24 mouse cellular contexts compared by ENCODE assay signal in genomic region chr5:101326122-101326521, GRCm38 (mm10).
DNase-seq lines count a peak whose midpoint lies in the region; ATAC-seq lines count a peak whose summit lies in the region.
"Had no signal": no experiment of that assay in that cellular context is flagged by ENCODE, and none has a peak within 500 bp of the region (broad histone marks: within the 10 kb centered on the region; RNA-seq: fewer than 3 reads in every experiment).

No protein-coding gene starts in this region.

- H3K9me3 ChIP-seq in embryonic facial prominence, embryonic 11.5 days (replicated peaks; ENCODE audit: control insufficient read depth, low read length) = no peaks in the 10 kb centered on the region
- H3K9me3 ChIP-seq in embryonic facial prominence, embryonic 10.5 days = no peaks in the 10 kb centered on the region
- no peaks in the 10 kb centered on the region for H3K9me3 ChIP-seq in kidney, embryonic 15.5 days (replicated peaks)
- H3K9me3 ChIP-seq: embryonic facial prominence, embryonic 15.5 days; forebrain, embryonic 15.5 days; heart, embryonic 15.5 days; hindbrain, embryonic 13.5 days had no signal

- no peak overlapping the region for H3K9ac ChIP-seq in embryonic facial prominence, embryonic 11.5 days (replicated peaks; ENCODE audit: low read length)
- H3K9ac ChIP-seq in kidney, embryonic 15.5 days = no peak overlapping the region
- H3K9ac ChIP-seq: embryonic facial prominence, embryonic 15.5 days; forebrain, embryonic 15.5 days; heart, embryonic 15.5 days; hindbrain, embryonic 13.5 days had no signal

- H3K27me3 ChIP-seq in embryonic facial prominence, embryonic 11.5 days (ENCODE audit: control insufficient read depth, insufficient read depth, low read length) = no peaks in the 10 kb centered on the region
- peaks cover 66% of the 10 kb centered on the region for H3K27me3 ChIP-seq in embryonic facial prominence, embryonic 10.5 days (replicated peaks; ENCODE audit: low read depth, poor library complexity, severe bottlenecking)
- H3K27me3 ChIP-seq in kidney, embryonic 15.5 days = peaks cover 49% of the 10 kb centered on the region
- H3K27me3 ChIP-seq: heart, embryonic 15.5 days had no signal

- no peak overlapping the region for H3K27ac ChIP-seq in embryonic facial prominence, embryonic 11.5 days (replicated peaks; ENCODE audit: low read depth, low read length)
- H3K27ac ChIP-seq in embryonic facial prominence, embryonic 10.5 days (replicated peaks) = no peak overlapping the region
- no peak overlapping the region for H3K27ac ChIP-seq in kidney, embryonic 15.5 days
- H3K27ac ChIP-seq: embryonic facial prominence, embryonic 15.5 days; forebrain, embryonic 15.5 days; heart, embryonic 15.5 days; hindbrain, embryonic 13.5 days; hindbrain, postnatal 0 days had no signal

- H3K4me2 ChIP-seq in embryonic facial prominence, embryonic 11.5 days (ENCODE audit: low read depth, low read length) = no peak overlapping the region
- H3K4me2 ChIP-seq in kidney, embryonic 15.5 days = no peak overlapping the region
- H3K4me2 ChIP-seq: embryonic facial prominence, embryonic 15.5 days; forebrain, embryonic 15.5 days; heart, embryonic 11.5 days; heart, embryonic 15.5 days; hindbrain, embryonic 13.5 days had no signal

- 71% methylated on average over 4 of the region's 4 CpGs for WGBS in embryonic facial prominence, embryonic 11.5 days
- WGBS in embryonic facial prominence, embryonic 10.5 days = 56% methylated on average over 4 of the region's 4 CpGs
- 51% methylated on average over 4 of the region's 4 CpGs for WGBS in kidney, embryonic 15.5 days

- peak; percentile 9 for DNase-seq in embryonic facial prominence, embryonic 11.5 days (ENCODE audit: low spot score)
- no peak for DNase-seq in embryonic facial prominence, embryonic 10.5 days (ENCODE audit: low spot score)
- DNase-seq in 3T3-L1 (ENCODE audit: low read depth, low spot score) (peak; percentile 27), R1 (ENCODE audit: low read depth, low spot score) (peak; percentile 39)
- DNase-seq in embryo, embryonic 10.5 days (ENCODE audit: low spot score) = peak; percentile 18
- no peak for DNase-seq in left cerebral cortex, adult 11 months (ENCODE audit: low spot score)
- DNase-seq in layer of hippocampus, postnatal 36 days = no peak
- DNase-seq: adrenal gland, adult 8-10 months; cerebellum, adult 11-12 months; cerebellum, adult 9-10 months; cerebellum, postnatal 25 days; gastrocnemius, postnatal 36 days; heart, adult 11 months; heart, postnatal 14 days; kidney, adult 11 months had no signal

- H3K4me3 ChIP-seq in embryonic facial prominence, embryonic 11.5 days (ENCODE audit: low read depth, low read length) = no peak overlapping the region
- H3K4me3 ChIP-seq in embryonic facial prominence, embryonic 10.5 days = no peak overlapping the region
- no peak overlapping the region for H3K4me3 ChIP-seq in kidney, embryonic 15.5 days (replicated peaks)
- H3K4me3 ChIP-seq: embryonic facial prominence, embryonic 15.5 days; erythroblast, embryonic 14.5 days; forebrain, embryonic 15.5 days; heart, embryonic 15.5 days; hindbrain, embryonic 13.5 days had no signal

- no peak for ATAC-seq in embryonic facial prominence, embryonic 11.5 days (replicated peaks; ENCODE audit: insufficient number of reproducible peaks, low FRiP score, low TSS enrichment, low read depth)
- no peak for ATAC-seq in kidney, embryonic 15.5 days (replicated peaks; ENCODE audit: low FRiP score)
- ATAC-seq: forebrain, embryonic 15.5 days; hindbrain, postnatal 0 days; Patski had no signal

- no peaks in the 10 kb centered on the region for H3K36me3 ChIP-seq in embryonic facial prominence, embryonic 11.5 days (replicated peaks; ENCODE audit: control insufficient read depth, insufficient read depth, low read depth, low read length)
- H3K36me3 ChIP-seq in embryonic facial prominence, embryonic 10.5 days (replicated peaks) = no peaks in the 10 kb centered on the region
- no peaks in the 10 kb centered on the region for H3K36me3 ChIP-seq in kidney, embryonic 15.5 days
- H3K36me3 ChIP-seq: embryonic facial prominence, embryonic 15.5 days; forebrain, embryonic 15.5 days; heart, embryonic 15.5 days; hindbrain, embryonic 13.5 days had no signal

- no peaks in the 10 kb centered on the region; the same call in 1 of the 2 replicates for H3K4me1 ChIP-seq in embryonic facial prominence, embryonic 11.5 days (ENCODE audit: control insufficient read depth, insufficient read depth, low read length)
- H3K4me1 ChIP-seq in embryonic facial prominence, embryonic 10.5 days = peaks cover 16% of the 10 kb centered on the region
- H3K4me1 ChIP-seq in kidney, embryonic 15.5 days = peaks cover 14% of the 10 kb centered on the region; the same call in 1 of the 2 replicates
- H3K4me1 ChIP-seq: heart, embryonic 15.5 days had no signal

Comparison
In these comparisons a context has a peak if more than half of its experiments do, and no peak if none do; other contexts are left out.
1. DNase-seq: peak in embryonic facial prominence, embryonic 11.5 days (single experiment), 3T3-L1 (single experiment), R1 (single experiment) and embryo, embryonic 10.5 days (single experiment); none in embryonic facial prominence, embryonic 10.5 days (single experiment), left cerebral cortex, adult 11 months (single experiment) and layer of hippocampus, postnatal 36 days (0 of 2).